Mouse (Mus musculus) small intestine, adult 2 months (tissue): ENCODE results near the gene Gm49320.

Experiments
- CTCF ChIP-seq: fragments of 200-500 bp; IDR thresholded peaks from 2 replicates; pipeline ENCODE4 v1.5.1; 2012; ENCODE audit warnings: low read depth, mild to moderate bottlenecking, control low read depth, inconsistent platforms, low read length, moderate library complexity, mixed read lengths; ENCODE audit not compliant: insufficient replicate concordance, insufficient read length; ENCODE audit errors: extremely low read depth
- POLR2A ChIP-seq: fragments of 200-500 bp; IDR thresholded peaks from 2 replicates; pipeline ENCODE4 v1.6.1; 2012; ENCODE audit warnings: low read depth, mild to moderate bottlenecking, control low read depth, inconsistent platforms, low read length, moderate library complexity

DNA sequence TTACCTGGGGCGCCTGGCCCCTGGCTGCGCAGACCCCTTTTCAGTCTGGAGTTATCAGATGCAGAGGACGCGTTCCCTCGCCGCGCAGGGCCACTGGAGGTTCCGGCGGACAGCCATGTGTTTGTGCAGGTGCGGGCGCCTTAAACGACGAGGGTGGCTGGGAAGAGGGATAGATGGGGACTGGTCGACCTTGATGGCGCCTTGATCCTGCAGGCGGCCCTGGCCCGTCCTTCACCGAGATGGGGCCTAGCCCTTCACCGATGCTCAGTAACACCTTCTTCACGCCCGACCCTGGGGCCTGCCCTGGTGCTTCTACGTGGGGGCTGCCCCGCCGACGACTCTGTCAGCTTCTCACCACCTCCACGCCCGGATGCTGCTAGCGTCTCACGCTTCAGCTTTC lies 10.5 kb downstream of the Gm49320 start:
- TF ChIP-seq CTCF = no peak
- TF ChIP-seq POLR2A = no peak
